Mouse (Mus musculus): ENCODE measurements at regions not wholly inside any gene's neighbourhood (a gene's known extent, or its start where the extent isn't known, plus 50 kb on each side); places are given as distances from the start of the nearest gene placed in this dataset.

DNA sequence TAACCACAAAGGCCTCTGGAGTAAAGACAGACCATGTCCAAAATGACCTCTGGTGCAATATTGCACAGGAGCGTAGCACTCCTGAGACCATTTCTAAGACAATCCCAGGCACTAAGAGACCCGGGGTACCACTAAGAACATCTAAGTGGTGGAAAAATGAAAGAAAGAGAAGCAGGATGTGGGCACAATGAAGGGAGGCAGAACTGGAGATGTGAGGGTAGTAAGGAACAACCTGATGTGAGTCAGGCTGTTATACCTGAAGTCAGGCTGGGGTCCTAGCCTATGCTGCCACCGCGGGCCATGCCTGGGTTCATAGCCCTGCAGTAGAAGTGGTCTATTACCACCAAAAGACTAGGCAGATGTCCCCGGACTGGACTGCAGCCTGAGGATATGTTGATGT, 1051.4 kb downstream of the Gsdmc2 start:
- Histone ChIP-seq H3K9me3 (no peaks in the 10 kb centered on the region), H3K27ac (no peak overlapping the region), H3K4me3 (no peak overlapping the region), H3K9ac (no peak overlapping the region), H3K4me1 (no peaks in the 10 kb centered on the region), H3K36me3 (replicated peaks) (no peaks in the 10 kb centered on the region), H3K27me3 (replicated peaks) (no peaks in the 10 kb centered on the region), H3K4me2 (no peak overlapping the region)
- 93% methylated on average over 5 of the region's 5 CpGs for WGBS
- ATAC-seq (replicated peaks) = no peak

DNA sequence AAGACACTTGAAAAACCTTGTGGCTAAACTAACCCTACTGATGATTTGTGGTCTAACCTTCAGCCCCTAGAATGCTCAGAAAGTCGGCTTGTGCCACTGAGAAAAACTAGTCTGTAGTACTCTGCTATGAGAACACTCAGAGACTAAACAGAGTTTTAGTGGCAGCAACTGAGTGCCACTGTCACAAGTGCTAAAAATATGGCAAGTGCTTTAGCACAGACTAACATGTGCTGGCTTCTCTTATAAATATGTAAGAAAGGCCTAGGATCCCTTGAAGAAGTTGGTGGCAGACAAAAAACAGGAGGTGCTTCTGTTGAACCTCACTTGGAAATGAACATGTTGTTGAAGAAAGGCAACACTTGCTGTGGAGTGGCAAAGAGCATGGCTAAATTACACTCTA, 1052.9 kb downstream of the Gsdmc2 start:
- WGBS = 80% methylated on average over 1 of the region's 1 CpGs
- Histone ChIP-seq H3K27me3 (replicated peaks) (no peaks in the 10 kb centered on the region), H3K27ac (no peak overlapping the region)

DNA sequence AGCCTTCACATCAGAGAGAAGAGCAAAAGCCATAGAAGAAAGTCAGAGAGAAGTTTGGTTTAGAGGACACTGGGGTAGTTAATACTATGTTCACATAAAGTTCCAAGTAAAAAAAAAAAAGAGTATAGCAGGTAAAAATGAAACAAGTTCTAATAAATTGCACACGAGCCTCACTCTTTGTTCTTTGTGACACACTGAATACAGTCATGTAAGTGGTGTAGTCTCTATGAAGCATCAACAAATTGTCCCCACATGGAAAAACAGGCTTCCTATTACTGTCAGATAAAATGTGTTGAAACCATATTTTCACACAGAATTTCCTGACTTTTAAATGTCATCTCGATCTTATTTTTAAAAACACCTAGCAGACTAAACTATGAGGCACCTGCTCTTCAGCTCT, 1057.2 kb downstream of the Gsdmc2 start:
- Histone ChIP-seq H3K4me2 (no peak overlapping the region), H3K36me3 (replicated peaks) (no peaks in the 10 kb centered on the region), H3K27ac (no peak overlapping the region), H3K27me3 (replicated peaks) (no peaks in the 10 kb centered on the region), H3K9ac (no peak overlapping the region), H3K4me3 (no peak overlapping the region), H3K9me3 (no peaks in the 10 kb centered on the region), H3K4me1 (no peaks in the 10 kb centered on the region)
- 92% methylated on average over 2 of the region's 2 CpGs for WGBS
- ATAC-seq (replicated peaks) = no peak

More for the DNA sequence above, 1052.9 kb downstream of the Gsdmc2 start:
- H3K4me1 ChIP-seq = no peaks in the 10 kb centered on the region
- H3K36me3 ChIP-seq (replicated peaks) = no peaks in the 10 kb centered on the region
- no peak overlapping the region for H3K4me2 ChIP-seq
- H3K9me3 ChIP-seq = no peaks in the 10 kb centered on the region
- ATAC-seq (replicated peaks) = no peak
- H3K4me3 ChIP-seq = no peak overlapping the region
- no peak overlapping the region for H3K9ac ChIP-seq

DNA sequence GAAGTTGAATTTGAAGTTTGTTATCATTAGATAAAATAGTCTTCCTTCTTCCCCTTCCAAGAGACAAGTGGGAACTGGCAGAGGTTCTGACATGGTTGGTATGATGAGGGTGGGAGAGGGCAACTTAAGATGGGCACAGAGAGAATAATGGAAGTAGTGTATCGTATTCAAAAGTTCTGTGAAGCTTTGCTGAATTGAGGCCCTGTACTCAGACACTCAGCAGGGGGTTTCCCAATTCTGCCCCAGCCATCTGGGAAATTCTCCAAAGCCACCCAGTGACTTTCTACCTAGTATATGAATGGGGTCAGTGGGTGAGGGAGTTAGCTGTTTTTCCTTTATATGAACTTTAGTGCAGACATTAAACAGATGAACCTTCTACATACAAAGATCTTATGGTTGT, 1058.7 kb downstream of the Gsdmc2 start:
- H3K4me1 ChIP-seq = no peaks in the 10 kb centered on the region
- no peaks in the 10 kb centered on the region for H3K36me3 ChIP-seq (replicated peaks)
- H3K9ac ChIP-seq = no peak overlapping the region
- no peak overlapping the region for H3K4me2 ChIP-seq
- H3K9me3 ChIP-seq = no peaks in the 10 kb centered on the region
- no peak overlapping the region for H3K27ac ChIP-seq
- H3K27me3 ChIP-seq (replicated peaks) = no peaks in the 10 kb centered on the region
- ATAC-seq (replicated peaks) = no peak
- WGBS = 61% methylated on average over 1 of the region's 1 CpGs
- no peak overlapping the region for H3K4me3 ChIP-seq

DNA sequence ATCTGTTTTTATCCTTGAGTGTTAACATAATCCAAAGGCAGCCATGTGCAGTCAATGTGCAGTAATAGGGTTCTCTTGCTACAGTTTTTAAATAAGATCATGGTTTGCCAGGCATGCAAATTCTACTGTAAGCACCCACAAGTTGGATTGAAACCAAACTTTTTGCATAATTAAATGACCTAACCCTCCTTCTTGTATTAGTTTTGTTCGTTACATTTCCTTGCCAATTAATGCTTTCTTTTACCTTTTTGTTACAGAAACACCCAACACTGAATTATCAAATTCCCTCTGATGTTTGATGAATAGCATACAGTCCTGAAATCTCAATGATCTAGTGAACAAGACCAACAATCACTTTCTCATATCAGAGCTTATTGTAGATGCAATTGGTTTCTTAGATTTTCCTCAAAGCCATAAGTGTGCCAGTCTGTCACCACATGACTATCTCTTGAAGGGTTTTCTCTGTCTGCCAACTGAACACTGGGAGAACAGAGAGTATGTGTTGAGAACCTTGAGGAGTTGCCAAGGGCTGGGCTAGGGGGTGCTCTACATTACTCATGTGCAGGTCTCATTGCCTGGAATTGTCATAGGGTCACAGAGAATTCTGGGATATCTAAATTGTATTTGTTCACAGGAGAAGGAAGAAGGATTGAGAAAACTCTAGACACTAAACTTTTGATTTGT, 1060.4 kb downstream of the Gsdmc2 start:
- H3K4me2 ChIP-seq = no peak overlapping the region
- H3K36me3 ChIP-seq (replicated peaks) = no peaks in the 10 kb centered on the region
- no peaks in the 10 kb centered on the region for H3K27me3 ChIP-seq (replicated peaks)
- H3K4me1 ChIP-seq = no peaks in the 10 kb centered on the region
- H3K9ac ChIP-seq = no peak overlapping the region
- no peak overlapping the region for H3K27ac ChIP-seq
- no peak for ATAC-seq (replicated peaks)
- WGBS = 83% methylated on average over 1 of the region's 1 CpGs
- H3K9me3 ChIP-seq = no peaks in the 10 kb centered on the region
- H3K4me3 ChIP-seq = no peak overlapping the region

DNA sequence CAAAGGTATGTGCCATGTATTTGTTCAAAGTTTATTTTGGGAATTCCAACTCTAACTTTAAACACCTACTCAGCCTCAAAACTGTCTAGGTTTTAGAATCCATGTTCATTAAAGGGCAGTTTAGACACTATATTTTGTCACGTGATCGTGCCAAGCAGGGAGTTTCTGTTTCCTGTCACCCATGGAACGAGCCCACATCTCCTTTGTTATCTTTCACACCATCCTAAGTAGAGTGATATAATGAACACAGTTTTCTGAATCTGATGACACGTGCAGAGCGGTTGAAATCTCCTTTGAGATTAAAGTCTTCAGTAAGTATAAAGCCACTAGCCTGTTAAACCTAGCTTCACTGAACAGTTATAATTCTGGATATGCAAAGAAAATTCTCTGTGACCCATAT, 1066.1 kb downstream of the Gsdmc2 start:
- Histone ChIP-seq H3K9ac (no peak overlapping the region), H3K4me3 (no peak overlapping the region), H3K27ac (no peak overlapping the region), H3K4me1 (no peaks in the 10 kb centered on the region), H3K36me3 (replicated peaks) (no peaks in the 10 kb centered on the region), H3K9me3 (no peaks in the 10 kb centered on the region), H3K27me3 (replicated peaks) (no peaks in the 10 kb centered on the region), H3K4me2 (no peak overlapping the region)
- 86% methylated on average over 5 of the region's 5 CpGs for WGBS
- ATAC-seq (replicated peaks) = no peak

DNA sequence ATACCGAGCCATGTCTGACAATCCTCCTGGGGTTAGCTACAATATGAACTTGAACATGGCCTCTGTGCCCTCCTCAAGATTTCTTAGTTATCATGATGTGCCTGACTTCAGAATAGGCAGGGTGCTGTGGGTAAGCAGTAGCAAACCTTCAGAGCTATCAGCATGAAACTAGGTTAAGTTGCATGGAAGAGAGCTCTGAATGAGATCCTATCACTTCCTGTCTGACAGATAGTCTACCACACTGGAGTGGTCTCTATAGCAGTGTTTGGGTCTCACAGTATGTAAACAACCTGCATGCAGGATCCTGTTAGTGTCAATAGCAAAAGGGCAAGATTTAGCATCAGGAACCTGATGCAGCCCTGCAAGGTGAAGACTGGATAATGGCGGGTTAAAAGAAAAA, 1092.3 kb downstream of the Gsdmc2 start:
- no peaks in the 10 kb centered on the region for H3K27me3 ChIP-seq (replicated peaks)
- no peak overlapping the region for H3K9ac ChIP-seq
- H3K4me1 ChIP-seq = no peaks in the 10 kb centered on the region
- ATAC-seq (replicated peaks) = no peak
- no peaks in the 10 kb centered on the region for H3K36me3 ChIP-seq (replicated peaks)
- H3K27ac ChIP-seq = no peak overlapping the region
- no peak overlapping the region for H3K4me2 ChIP-seq
- WGBS = 93% methylated on average over 2 of the region's 2 CpGs
- no peak overlapping the region for H3K4me3 ChIP-seq
- no peaks in the 10 kb centered on the region for H3K9me3 ChIP-seq

DNA sequence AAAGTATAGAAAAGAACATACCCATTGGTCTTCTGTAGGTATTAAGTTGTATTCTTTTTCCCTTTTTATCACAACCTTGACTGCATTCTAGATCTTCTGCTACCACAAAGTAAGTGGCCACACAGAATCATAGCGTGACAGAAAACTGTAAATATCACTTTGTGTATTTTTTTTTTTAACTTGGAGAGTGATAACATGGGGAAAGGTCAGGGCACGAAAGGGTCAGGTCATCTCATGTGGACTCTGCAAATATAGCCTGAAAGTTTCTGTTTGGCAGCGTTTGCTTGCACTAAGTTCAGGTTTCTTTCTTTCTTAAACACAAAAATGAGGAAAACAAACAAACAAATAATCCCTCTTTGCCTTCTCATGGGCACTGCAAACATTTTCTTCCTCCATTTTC, 1101.1 kb downstream of the Gsdmc2 start:
- H3K36me3 ChIP-seq (replicated peaks) = no peaks in the 10 kb centered on the region
- H3K4me1 ChIP-seq = no peaks in the 10 kb centered on the region
- no peak overlapping the region for H3K4me3 ChIP-seq
- ATAC-seq (replicated peaks) = no peak
- H3K9me3 ChIP-seq = no peaks in the 10 kb centered on the region
- no peak overlapping the region for H3K27ac ChIP-seq
- no peaks in the 10 kb centered on the region for H3K27me3 ChIP-seq (replicated peaks)
- H3K9ac ChIP-seq = no peak overlapping the region
- no peak overlapping the region for H3K4me2 ChIP-seq
- WGBS = 85% methylated on average over 3 of the region's 3 CpGs

DNA sequence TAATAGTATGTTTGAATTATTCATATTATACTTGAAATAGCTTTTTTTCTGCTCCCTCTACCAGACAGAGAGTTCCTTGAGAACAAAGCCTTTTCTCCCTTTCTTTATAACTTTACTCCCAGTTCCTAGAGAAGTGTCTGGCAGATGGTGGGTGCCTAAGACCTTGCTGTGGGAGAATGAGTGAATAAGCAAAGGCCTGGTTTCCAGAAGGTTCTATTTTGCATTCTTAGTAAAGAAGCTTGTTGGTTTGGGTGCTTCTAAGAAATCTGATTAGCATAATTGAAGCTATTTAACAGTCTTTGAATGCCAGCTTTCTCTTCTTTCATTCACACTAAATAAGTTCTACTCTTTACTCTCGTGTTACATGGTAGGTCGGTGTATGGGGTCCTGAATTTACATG, 1104.2 kb downstream of the Gsdmc2 start:
- no peaks in the 10 kb centered on the region for H3K9me3 ChIP-seq
- no peaks in the 10 kb centered on the region for H3K4me1 ChIP-seq
- no peak for ATAC-seq (replicated peaks)
- no peak overlapping the region for H3K27ac ChIP-seq
- H3K9ac ChIP-seq = no peak overlapping the region
- H3K36me3 ChIP-seq (replicated peaks) = no peaks in the 10 kb centered on the region
- H3K4me3 ChIP-seq = no peak overlapping the region
- no peaks in the 10 kb centered on the region for H3K27me3 ChIP-seq (replicated peaks)
- WGBS = 62% methylated on average over 2 of the region's 2 CpGs
- H3K4me2 ChIP-seq = no peak overlapping the region

DNA sequence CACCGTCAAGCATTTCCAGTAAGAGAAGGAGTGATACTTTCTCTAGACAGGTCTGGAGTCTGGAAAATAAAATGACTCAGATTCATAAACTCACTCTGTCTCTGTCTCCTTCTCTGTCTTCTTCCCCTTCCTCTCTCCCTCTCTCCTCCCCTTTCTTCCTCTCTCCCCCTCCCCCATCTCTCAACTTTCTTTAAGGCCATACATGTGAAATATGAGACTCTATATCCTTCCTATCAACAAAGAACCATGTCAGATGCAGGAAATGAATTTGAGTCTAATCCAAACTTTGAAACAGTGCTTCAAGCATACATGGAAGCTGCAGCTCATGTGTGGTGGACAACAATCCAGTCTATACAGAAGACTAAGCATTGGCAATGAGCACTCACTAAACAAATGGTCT, 1109.6 kb downstream of the Gsdmc2 start:
- WGBS = 89% methylated on average over 1 of the region's 1 CpGs
- Histone ChIP-seq H3K27ac (no peak overlapping the region), H3K36me3 (replicated peaks) (no peaks in the 10 kb centered on the region), H3K4me2 (no peak overlapping the region), H3K4me3 (no peak overlapping the region), H3K9me3 (no peaks in the 10 kb centered on the region), H3K27me3 (replicated peaks) (no peaks in the 10 kb centered on the region), H3K4me1 (no peaks in the 10 kb centered on the region), H3K9ac (no peak overlapping the region)
- ATAC-seq (replicated peaks) = no peak

DNA sequence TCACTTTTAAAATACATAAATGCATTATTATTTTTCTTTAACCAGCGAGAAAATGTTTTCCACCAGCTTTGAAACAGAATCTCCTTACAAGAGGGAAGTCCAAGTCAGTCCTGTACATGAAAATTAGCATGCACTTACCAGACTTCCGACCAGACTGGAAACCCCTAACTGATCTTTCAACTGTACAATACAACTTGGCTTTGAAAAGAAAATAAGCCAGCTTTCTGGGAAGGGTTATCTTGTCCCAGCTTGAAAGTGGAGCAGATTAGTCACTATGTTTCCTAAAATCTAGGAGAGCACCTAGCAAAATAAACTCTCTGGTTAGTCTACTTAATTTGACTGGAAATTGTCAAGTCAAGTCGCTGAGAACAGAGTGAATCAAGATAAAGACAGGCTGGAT, 1110.1 kb downstream of the Gsdmc2 start:
- Histone ChIP-seq H3K9me3 (no peaks in the 10 kb centered on the region), H3K9ac (no peak overlapping the region), H3K4me3 (no peak overlapping the region), H3K4me1 (no peaks in the 10 kb centered on the region), H3K27me3 (replicated peaks) (no peaks in the 10 kb centered on the region), H3K36me3 (replicated peaks) (no peaks in the 10 kb centered on the region), H3K27ac (no peak overlapping the region), H3K4me2 (no peak overlapping the region)
- 77% methylated on average over 3 of the region's 3 CpGs for WGBS
- ATAC-seq (replicated peaks) = no peak

DNA sequence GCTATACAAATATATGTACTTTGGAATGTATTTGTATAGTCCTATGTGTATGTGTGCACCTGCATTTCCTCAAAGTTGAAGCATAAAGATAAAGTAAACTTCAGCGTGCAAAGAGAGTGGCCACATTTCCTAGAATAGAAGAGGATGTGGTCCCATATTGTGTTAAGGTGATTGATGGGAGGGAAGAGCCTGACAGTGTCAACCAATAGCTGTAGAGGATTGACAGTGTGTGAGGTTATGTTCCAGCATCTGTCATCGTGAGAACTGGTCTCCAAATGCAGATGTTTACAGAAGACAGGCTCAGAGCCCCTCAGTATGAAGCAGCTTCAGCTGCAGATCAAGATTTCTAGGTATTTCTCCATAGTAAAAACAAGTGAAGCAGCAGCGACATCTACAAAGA, 1114.5 kb downstream of the Gsdmc2 start:
- Histone ChIP-seq H3K4me3 (no peak overlapping the region), H3K36me3 (replicated peaks) (no peaks in the 10 kb centered on the region), H3K9ac (no peak overlapping the region), H3K9me3 (no peaks in the 10 kb centered on the region), H3K27me3 (replicated peaks) (no peaks in the 10 kb centered on the region), H3K4me2 (no peak overlapping the region), H3K4me1 (no peaks in the 10 kb centered on the region), H3K27ac (no peak overlapping the region)
- ATAC-seq (replicated peaks) = no peak
- 82% methylated on average over 3 of the region's 3 CpGs for WGBS

DNA sequence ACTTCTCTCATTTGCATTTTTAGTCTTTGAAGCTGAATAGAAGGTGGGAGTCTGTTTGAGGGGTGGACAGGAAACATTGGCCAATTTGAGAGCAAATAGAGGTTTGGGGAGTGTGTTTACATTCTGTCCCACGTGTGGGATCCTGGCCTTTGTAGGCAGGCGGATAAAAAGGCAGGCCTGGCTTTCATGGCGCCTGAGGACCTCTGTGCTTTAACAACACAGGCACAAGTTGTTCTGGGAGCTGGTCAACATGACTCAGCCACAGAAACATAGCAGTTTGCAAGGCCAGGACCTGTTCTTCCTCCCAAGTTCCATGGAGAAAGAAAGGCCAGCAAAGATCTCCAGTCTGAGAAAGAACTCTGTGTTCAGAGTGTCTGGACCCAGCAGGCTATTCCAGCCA, 1130.7 kb downstream of the Gsdmc2 start:
- Histone ChIP-seq H3K4me2 (no peak overlapping the region), H3K9me3 (no peaks in the 10 kb centered on the region), H3K4me3 (no peak overlapping the region), H3K36me3 (replicated peaks) (no peaks in the 10 kb centered on the region), H3K4me1 (no peaks in the 10 kb centered on the region), H3K27ac (no peak overlapping the region), H3K27me3 (replicated peaks) (no peaks in the 10 kb centered on the region), H3K9ac (no peak overlapping the region)
- ATAC-seq (replicated peaks) = no peak
- 48% methylated on average over 3 of the region's 3 CpGs for WGBS
